Mouse (Mus musculus): ENCODE data around the gene Ctns. TPM values are rescaled to one million over a fixed set of nuclear protein-coding genes. Genes with fewer than 3 reads are reported as not detected.
A peak's percentile ranks its signal among the peaks of the same experiment; 100 is the strongest.

Ctns gene
- 46.8 and 53.2 TPM in 2 replicates for polyA plus RNA-seq (2015; fragmentation: Nextera tagmentation; extraction: Ambion mirVana)

DNA sequence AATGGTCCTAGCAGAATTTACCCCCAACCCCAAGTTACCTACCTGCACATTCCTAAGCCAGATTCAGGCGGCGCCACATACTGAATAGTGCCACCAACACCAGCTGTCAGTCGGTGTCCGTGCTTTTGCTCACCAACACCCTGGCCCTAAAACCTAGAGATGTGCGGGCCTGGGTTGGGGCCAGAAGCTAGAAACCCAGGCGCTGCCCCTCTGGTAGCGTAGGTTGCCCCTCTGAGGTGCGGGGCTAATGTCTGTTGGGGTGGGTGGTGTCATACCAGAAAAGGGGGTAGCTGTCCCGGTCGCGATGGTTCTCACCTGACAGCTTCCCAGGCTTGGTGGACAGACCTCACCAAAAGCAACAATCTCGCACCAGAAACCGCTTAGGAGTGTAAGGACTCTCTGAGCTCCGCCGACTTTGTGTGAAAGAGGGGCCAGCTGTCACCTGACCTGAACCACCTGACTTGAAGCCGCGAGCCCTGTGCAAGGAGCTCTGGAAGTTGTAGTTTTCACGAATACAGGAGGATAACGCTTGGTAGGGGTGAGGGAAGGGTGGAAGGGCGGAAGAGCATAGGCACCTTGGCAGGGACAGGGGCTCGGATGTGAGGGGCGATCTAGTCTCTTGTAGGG, at the start of gene Ctns:
Ctns (minus strand) TSS at position 440 of the 627 bp plus-strand sequence.
- Histone ChIP-seq H3K4me3 (ENCODE audit: low read depth, low read length) (peak within 1 kb of the TSS; percentile 74), H3K27ac (ENCODE audit: low read depth, low read length) (peak within 1 kb of the TSS; percentile 92), H3K4me1 (replicated peaks; ENCODE audit: control insufficient read depth, insufficient read depth, low read length) (peaks cover 5% of the 10 kb centered on the region; the same call in 1 of the 2 replicates), H3K27me3 (replicated peaks; ENCODE audit: control insufficient read depth, insufficient read depth, low read length) (no peaks in the 10 kb centered on the region), H3K4me2 (replicated peaks; ENCODE audit: low read depth) (peak within 1 kb of the TSS; percentile 99), H3K9me3 (ENCODE audit: control insufficient read depth) (no peaks in the 10 kb centered on the region), H3K9ac (ENCODE audit: low read depth, low read length) (peak within 1 kb of the TSS; percentile 78), H3K36me3 (ENCODE audit: control insufficient read depth, insufficient read depth) (peaks cover 12% of the 10 kb centered on the region; the same call in 1 of the 2 replicates)
- TF ChIP-seq CTCF (IDR thresholded peaks at IDR 0.05; ENCODE audit: low read depth), result 0 out of 2 replicates have a peak, but pooled peaks have one; percentile 13
- peak; percentile 95 for ATAC-seq
- WGBS, result under 1% methylated on average over 22 of the region's 22 CpGs

DNA sequence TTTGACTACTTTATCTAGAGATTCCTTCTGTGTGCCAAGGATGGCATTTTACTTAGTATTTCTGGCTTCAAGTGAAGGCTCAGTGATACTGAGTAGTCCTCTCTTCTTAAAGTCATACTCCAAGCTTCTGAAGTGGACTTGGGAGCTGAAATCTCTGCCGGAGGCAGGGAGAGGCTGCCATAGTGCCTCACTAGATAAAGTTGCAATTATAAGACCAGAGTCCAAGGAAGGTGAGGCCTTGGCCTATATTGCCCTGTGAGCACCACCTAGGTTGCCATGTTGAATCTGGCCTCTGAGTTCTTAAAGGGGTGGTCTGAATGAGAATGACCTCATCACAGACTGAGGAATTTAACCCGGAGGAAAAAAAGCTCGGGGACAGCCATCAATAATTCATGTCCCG, 43.9 kb upstream of the Ctns start:
- Histone ChIP-seq H3K36me3 (ENCODE audit: control insufficient read depth, insufficient read depth) (no peaks in the 10 kb centered on the region), H3K9me3 (ENCODE audit: control insufficient read depth) (no peaks in the 10 kb centered on the region), H3K9ac (ENCODE audit: low read depth, low read length) (no peak overlapping the region), H3K27me3 (replicated peaks; ENCODE audit: control insufficient read depth, insufficient read depth, low read length) (no peaks in the 10 kb centered on the region), H3K4me2 (replicated peaks; ENCODE audit: low read depth) (no peak overlapping the region), H3K27ac (ENCODE audit: low read depth, low read length) (peak overlapping the region; percentile 71; the same call in 1 of the 2 replicates), H3K4me3 (ENCODE audit: low read depth, low read length) (no peak overlapping the region), H3K4me1 (replicated peaks; ENCODE audit: control insufficient read depth, insufficient read depth, low read length) (peaks cover 5% of the 10 kb centered on the region; the same call in 1 of the 2 replicates)
- TF ChIP-seq CTCF (IDR thresholded peaks at IDR 0.05; ENCODE audit: low read depth), result no peak
- ATAC-seq, result peak; percentile 84
- WGBS, result 59% methylated on average over 4 of the region's 4 CpGs

DNA sequence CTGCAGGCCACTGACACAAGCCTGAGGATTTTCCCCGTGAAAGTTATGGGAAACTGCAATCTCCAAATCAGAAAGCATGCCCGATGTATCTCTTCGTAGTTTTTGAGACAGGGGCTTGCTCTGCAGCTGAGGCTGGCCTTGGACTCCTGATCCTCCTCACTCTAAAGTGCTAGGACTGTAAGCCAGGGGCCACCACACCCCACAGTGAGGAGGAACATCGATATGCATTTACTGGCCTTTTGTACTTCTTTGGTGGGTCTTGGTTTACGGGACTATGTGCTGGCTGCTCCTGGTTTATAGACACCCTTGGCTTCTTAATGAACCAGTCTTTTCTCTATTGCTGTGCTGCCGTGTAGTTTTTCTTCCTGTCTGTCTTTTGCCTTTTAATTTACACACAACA, 43.4 kb upstream of the Ctns start:
- Histone ChIP-seq H3K4me3 (ENCODE audit: low read depth, low read length) (no peak overlapping the region), H3K27me3 (replicated peaks; ENCODE audit: control insufficient read depth, insufficient read depth, low read length) (no peaks in the 10 kb centered on the region), H3K4me1 (replicated peaks; ENCODE audit: control insufficient read depth, insufficient read depth, low read length) (peaks cover 5% of the 10 kb centered on the region; the same call in 1 of the 2 replicates), H3K9me3 (ENCODE audit: control insufficient read depth) (no peaks in the 10 kb centered on the region), H3K9ac (ENCODE audit: low read depth, low read length) (no peak overlapping the region), H3K4me2 (replicated peaks; ENCODE audit: low read depth) (no peak overlapping the region), H3K27ac (ENCODE audit: low read depth, low read length) (peak overlapping the region; percentile 71), H3K36me3 (ENCODE audit: control insufficient read depth, insufficient read depth) (no peaks in the 10 kb centered on the region)
- no peak for TF ChIP-seq CTCF (IDR thresholded peaks at IDR 0.05; ENCODE audit: low read depth)
- 43% methylated on average over 6 of the region's 6 CpGs for WGBS
- peak; percentile 52; the same call in 1 of the 2 replicates for ATAC-seq

DNA sequence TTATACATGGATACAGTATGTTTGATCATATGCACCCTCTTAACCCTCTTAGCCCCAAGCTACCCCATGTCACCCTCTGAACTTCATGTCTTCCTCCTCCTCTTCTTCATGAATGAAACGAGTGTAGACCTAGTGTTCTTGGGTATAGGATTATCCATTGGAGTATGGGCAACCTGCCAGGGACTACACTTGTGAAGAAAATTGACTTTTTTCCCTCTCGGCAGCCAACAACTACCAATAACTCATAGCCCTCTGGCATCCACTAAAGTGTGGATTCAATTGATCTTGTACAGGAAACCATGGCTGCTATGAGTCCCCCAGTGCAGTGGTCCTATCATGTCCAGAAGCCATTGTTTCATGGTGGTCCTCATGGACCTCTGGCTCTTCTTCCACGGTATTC, 37.9 kb upstream of the Ctns start:
- Histone ChIP-seq H3K9me3 (ENCODE audit: control insufficient read depth) (no peaks in the 10 kb centered on the region), H3K4me3 (ENCODE audit: low read depth, low read length) (no peak overlapping the region), H3K27me3 (replicated peaks; ENCODE audit: control insufficient read depth, insufficient read depth, low read length) (no peaks in the 10 kb centered on the region), H3K4me1 (replicated peaks; ENCODE audit: control insufficient read depth, insufficient read depth, low read length) (no peaks in the 10 kb centered on the region), H3K36me3 (ENCODE audit: control insufficient read depth, insufficient read depth) (no peaks in the 10 kb centered on the region), H3K9ac (ENCODE audit: low read depth, low read length) (no peak overlapping the region), H3K4me2 (replicated peaks; ENCODE audit: low read depth) (no peak overlapping the region), H3K27ac (ENCODE audit: low read depth, low read length) (no peak overlapping the region)
- ATAC-seq, result no peak
- no peak for TF ChIP-seq CTCF (IDR thresholded peaks at IDR 0.05; ENCODE audit: low read depth)
- WGBS, result 67% methylated on average over 3 of the region's 3 CpGs

DNA sequence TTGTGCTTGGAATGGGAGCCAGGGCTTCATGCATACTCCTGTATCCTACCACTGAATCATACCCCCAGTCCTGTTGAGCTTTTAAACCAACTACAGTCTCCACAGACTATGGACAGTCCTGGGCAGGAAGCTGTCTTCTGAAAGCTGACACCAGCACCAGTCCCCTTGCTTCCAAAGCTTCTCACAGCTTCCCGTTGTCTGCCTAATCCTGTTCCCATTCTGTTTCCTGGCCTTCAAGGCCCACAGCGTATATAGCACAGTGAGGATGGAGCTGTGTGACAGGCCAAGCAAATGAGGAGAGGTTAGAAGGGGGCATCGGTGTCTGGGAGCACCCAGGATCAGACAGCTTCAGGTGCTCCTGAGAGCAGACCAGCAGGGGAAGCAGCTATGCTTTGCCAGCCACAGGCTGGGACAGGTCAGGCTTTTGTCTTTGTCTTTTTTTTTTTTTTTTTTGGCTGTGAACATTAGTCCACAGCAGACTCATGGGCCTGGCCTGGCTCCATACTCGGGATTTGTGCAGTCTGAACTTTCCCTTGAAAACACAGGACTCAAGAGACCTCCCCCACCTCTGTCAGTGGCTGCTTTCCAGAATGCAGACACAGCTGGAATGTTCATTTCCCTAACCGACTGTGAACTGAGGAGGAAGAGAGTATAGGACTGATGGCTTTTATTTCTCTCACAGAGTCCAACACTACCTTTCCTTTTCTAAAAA, 37.3 kb upstream of the Ctns start:
- no peak for TF ChIP-seq CTCF (IDR thresholded peaks at IDR 0.05; ENCODE audit: low read depth)
- no peak overlapping the region for H3K4me3 ChIP-seq (ENCODE audit: low read depth, low read length)
- no peak for ATAC-seq

DNA sequence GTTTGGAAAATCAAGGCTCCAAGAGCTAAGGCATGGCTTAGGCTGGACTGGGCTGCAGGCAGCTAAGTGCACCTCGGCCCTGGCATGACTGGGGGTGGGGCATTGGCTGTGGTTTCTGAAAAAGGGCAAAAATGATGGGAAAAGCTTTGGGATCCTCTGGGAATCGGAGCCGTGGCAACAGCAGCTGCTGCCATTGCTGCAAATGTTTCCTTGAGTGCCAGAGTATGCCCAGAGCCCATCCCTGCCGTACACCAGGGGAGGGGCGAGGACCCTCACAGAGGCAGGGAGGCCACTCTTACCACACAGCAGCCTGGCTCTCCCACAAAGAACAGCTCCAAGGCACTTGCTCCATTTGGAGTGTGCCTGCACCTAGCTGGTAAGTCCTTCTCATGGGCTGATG, 35.1 kb upstream of the Ctns start, which contains the start of gene Trpv1:
Trpv1 (plus strand) TSS at position 301 of the 400 bp plus-strand sequence.
- no peak within 1 kb of the TSS for H3K4me3 ChIP-seq (ENCODE audit: low read depth, low read length)
- ATAC-seq, result no peak
- no peak within 1 kb of the TSS for H3K4me2 ChIP-seq (replicated peaks; ENCODE audit: low read depth)
- TF ChIP-seq CTCF (IDR thresholded peaks at IDR 0.05; ENCODE audit: low read depth), result no peak
- WGBS, result 90% methylated on average over 5 of the region's 5 CpGs
- H3K9ac ChIP-seq (ENCODE audit: low read depth, low read length), result no peak within 1 kb of the TSS
- H3K9me3 ChIP-seq (ENCODE audit: control insufficient read depth), result no peaks in the 10 kb centered on the region
- H3K36me3 ChIP-seq (ENCODE audit: control insufficient read depth, insufficient read depth), result no peaks in the 10 kb centered on the region
- no peak within 1 kb of the TSS for H3K27ac ChIP-seq (ENCODE audit: low read depth, low read length)
- no peaks in the 10 kb centered on the region for H3K4me1 ChIP-seq (replicated peaks; ENCODE audit: control insufficient read depth, insufficient read depth, low read length)
- no peaks in the 10 kb centered on the region for H3K27me3 ChIP-seq (replicated peaks; ENCODE audit: control insufficient read depth, insufficient read depth, low read length)

More for the DNA sequence above, 37.3 kb upstream of the Ctns start:
- Histone ChIP-seq H3K27ac (ENCODE audit: low read depth, low read length) (no peak overlapping the region; the same call in 1 of the 2 replicates), H3K4me2 (replicated peaks; ENCODE audit: low read depth) (no peak overlapping the region), H3K4me1 (replicated peaks; ENCODE audit: control insufficient read depth, insufficient read depth, low read length) (no peaks in the 10 kb centered on the region), H3K9ac (ENCODE audit: low read depth, low read length) (no peak overlapping the region), H3K36me3 (ENCODE audit: control insufficient read depth, insufficient read depth) (no peaks in the 10 kb centered on the region), H3K9me3 (ENCODE audit: control insufficient read depth) (no peaks in the 10 kb centered on the region), H3K27me3 (replicated peaks; ENCODE audit: control insufficient read depth, insufficient read depth, low read length) (no peaks in the 10 kb centered on the region)
- 34% methylated on average over 5 of the region's 5 CpGs for WGBS

Data from intestine, postnatal 0 days (tissue).